Mouse (Mus musculus) layer of hippocampus, adult 8-10 months (tissue): ENCODE measurements at regions not wholly inside any gene's neighbourhood (a gene's known extent, or its start where the extent isn't known, plus 50 kb on each side); places are given as distances from the start of the nearest gene placed in this dataset.
A peak's percentile ranks its signal among the peaks of the same experiment; 100 is the strongest.

Source experiments
- DNase-seq, 2 experiments: peaks; one replicate each; pipeline ENCODE4 v3.0.0; 2022; ENCODE audit warnings: low spot score in 2 of 2

GRCm38 (mm10) chr6:52428489-52429203, 115.3 kb downstream of the Evx1 start:
- DNase-seq, result no peak

GRCm38 (mm10) chr6:52429204-52429552, 115.9 kb downstream of the Evx1 start:
- DNase-seq, result no peak

- DNase-seq, result no peak
Observed at GRCm38 (mm10) chr6:52433234-52433633, 119.9 kb downstream of the Evx1 start.

- no peak for DNase-seq
Observed at GRCm38 (mm10) chr6:52434771-52435170, 121.5 kb downstream of the Evx1 start.

GRCm38 (mm10) chr6:52435358-52435757, 122.1 kb downstream of the Evx1 start:
- DNase-seq, result no peak

GRCm38 (mm10) chr6:52438366-52438765, 125.1 kb downstream of the Evx1 start:
- no peak for DNase-seq

GRCm38 (mm10) chr6:52439204-52439603, 125.9 kb downstream of the Evx1 start:
- DNase-seq, result no peak

- DNase-seq, result no peak
Observed at GRCm38 (mm10) chr6:52440160-52440559, 126.9 kb downstream of the Evx1 start.

- DNase-seq, result peak in 1 of 2 experiments; percentile 9
Observed at GRCm38 (mm10) chr6:52443112-52443984, 130.1 kb downstream of the Evx1 start.

GRCm38 (mm10) chr6:52458828-52459227, 145.5 kb downstream of the Evx1 start:
- DNase-seq, result no peak

- DNase-seq, result no peak
Observed at GRCm38 (mm10) chr6:52461186-52461585, 147.9 kb downstream of the Evx1 start.

GRCm38 (mm10) chr6:52463369-52463768, 150.1 kb downstream of the Evx1 start:
- peak; percentile 15 to 23 for DNase-seq

- no peak for DNase-seq
Observed at GRCm38 (mm10) chr6:52464571-52464970, 151.3 kb downstream of the Evx1 start.

GRCm38 (mm10) chr6:52465834-52466525, 152.7 kb downstream of the Evx1 start:
- no peak for DNase-seq

GRCm38 (mm10) chr6:52470831-52471230, 157.5 kb downstream of the Evx1 start:
- DNase-seq, result no peak

- no peak for DNase-seq
Observed at GRCm38 (mm10) chr6:52471384-52471957, 158.2 kb downstream of the Evx1 start.

- no peak for DNase-seq
Observed at GRCm38 (mm10) chr6:52472008-52472407, 158.7 kb downstream of the Evx1 start.

GRCm38 (mm10) chr6:52473042-52473589, 159.8 kb downstream of the Evx1 start:
- DNase-seq, result no peak

GRCm38 (mm10) chr6:52473924-52474323, 160.6 kb downstream of the Evx1 start:
- DNase-seq, result no peak

GRCm38 (mm10) chr6:52475676-52476075, 162.4 kb downstream of the Evx1 start:
- no peak for DNase-seq

- no peak for DNase-seq
Observed at GRCm38 (mm10) chr6:52476907-52477306, 163.3 kb downstream of the Hibadh start.
